Mouse (Mus musculus) olfactory bulb, adult 2 months (tissue): ENCODE results near the gene Patj.

Source experiments
- CTCF ChIP-seq: fragments of 200-500 bp; IDR thresholded peaks from 2 replicates; pipeline ENCODE4 v1.5.1; 2012; ENCODE audit warnings: low read depth, mild to moderate bottlenecking, low read length, moderate library complexity; ENCODE audit not compliant: insufficient read depth
- POLR2A ChIP-seq: fragments of 200-500 bp; IDR thresholded peaks from 2 replicates; pipeline ENCODE4 v1.6.1; 2012; ENCODE audit warnings: mild to moderate bottlenecking, low read depth, low read length, moderate library complexity; ENCODE audit not compliant: insufficient read depth

GRCm38 (mm10) chr4:98511296-98511695 lies 115.7 kb downstream of the Patj start:
- TF ChIP-seq POLR2A (no peak), CTCF (no peak)
